22 mouse cellular contexts compared by ENCODE assay signal in the genomic region with DNA sequence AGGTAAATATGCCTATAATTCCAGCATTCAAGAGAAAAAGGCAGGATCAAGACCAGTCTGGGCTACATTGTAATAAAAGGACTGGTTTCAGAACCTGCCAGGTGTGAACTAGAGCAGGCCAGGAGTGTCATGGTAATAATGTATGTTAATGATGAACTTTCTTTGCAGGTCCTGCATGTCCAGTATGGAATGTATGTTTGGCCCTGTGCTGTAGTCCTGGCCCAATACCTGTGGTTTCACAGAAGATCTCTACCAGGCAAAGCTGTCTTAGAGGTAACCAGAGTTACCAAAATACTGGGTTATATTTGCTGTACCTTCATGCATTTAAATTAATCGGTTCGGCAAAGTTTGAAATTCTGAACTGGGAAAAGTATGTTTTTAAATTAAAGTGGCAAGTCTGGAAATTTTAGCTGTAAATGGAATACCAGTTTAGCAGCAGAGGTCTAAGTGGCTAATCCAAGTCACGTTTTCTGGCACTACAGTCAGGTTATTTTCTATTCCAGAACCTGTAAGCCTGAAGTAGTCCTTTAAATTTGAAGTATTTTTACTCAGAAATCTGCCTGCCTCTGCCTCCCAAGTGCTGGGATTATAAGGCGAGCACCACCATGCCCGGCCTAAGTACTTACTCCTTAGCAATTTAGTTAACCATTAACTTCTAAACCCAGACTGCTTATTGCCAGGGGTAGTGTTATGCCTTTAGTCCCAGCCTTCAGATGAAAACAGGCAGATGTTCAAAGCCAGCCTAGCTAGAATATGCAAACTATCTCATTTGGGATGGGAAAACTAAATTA. TPM values are rescaled to one million over a fixed set of nuclear protein-coding genes. Genes with fewer than 3 reads are reported as not detected.
A peak's percentile ranks its signal among the peaks of the same experiment; 100 is the strongest.
DNase-seq lines count a peak whose midpoint lies in the region; ATAC-seq and TF ChIP-seq lines count a peak whose summit lies in the region.
"Had no signal": no experiment of that assay in that cellular context is flagged by ENCODE, and none has a peak within 500 bp of the region (broad histone marks: within the 10 kb centered on the region; RNA-seq: fewer than 3 reads in every experiment).

No protein-coding gene starts in this region.

- no peak overlapping the region for H3K27ac ChIP-seq in kidney, adult 2 months (ENCODE audit: insufficient read depth, low read depth, low read length)
- H3K27ac ChIP-seq in midbrain, embryonic 11.5 days (ENCODE audit: low read depth, low read length): no peak overlapping the region
- H3K27ac ChIP-seq in midbrain, embryonic 15.5 days: no peak overlapping the region
- peak overlapping the region; percentile 64 for H3K27ac ChIP-seq in liver, embryonic 12.5 days
- H3K27ac ChIP-seq: forebrain, embryonic 13.5 days; heart, embryonic 10.5 days; hindbrain, embryonic 13.5 days; limb, embryonic 15.5 days; neural tube, embryonic 15.5 days had no signal

- H3K4me3 ChIP-seq in kidney, adult 2 months (ENCODE audit: insufficient read depth, low read depth, low read length): no peak overlapping the region
- H3K4me3 ChIP-seq in midbrain, embryonic 11.5 days (ENCODE audit: low read depth, low read length): no peak overlapping the region
- H3K4me3 ChIP-seq in midbrain, embryonic 15.5 days: no peak overlapping the region
- no peak overlapping the region; the same call in 1 of the 2 replicates for H3K4me3 ChIP-seq in liver, embryonic 12.5 days
- H3K4me3 ChIP-seq: erythroblast, embryonic 14.5 days; forebrain, embryonic 13.5 days; heart, embryonic 10.5 days; hindbrain, embryonic 13.5 days; limb, embryonic 15.5 days; neural tube, embryonic 15.5 days had no signal

- no peaks in the 10 kb centered on the region for H3K27me3 ChIP-seq in kidney, adult 2 months (replicated peaks; ENCODE audit: control insufficient read depth, insufficient read depth, low read length)
- no peaks in the 10 kb centered on the region for H3K27me3 ChIP-seq in midbrain, embryonic 11.5 days (ENCODE audit: control insufficient read depth, insufficient read depth, low read length)
- H3K27me3 ChIP-seq in midbrain, embryonic 15.5 days (replicated peaks): no peaks in the 10 kb centered on the region
- no peaks in the 10 kb centered on the region for H3K27me3 ChIP-seq in liver, embryonic 12.5 days (replicated peaks)
- H3K27me3 ChIP-seq: forebrain, embryonic 13.5 days; hindbrain, embryonic 13.5 days; limb, embryonic 15.5 days; neural tube, embryonic 15.5 days had no signal

- peaks cover 22% of the 10 kb centered on the region for H3K36me3 ChIP-seq in kidney, adult 2 months (ENCODE audit: control insufficient read depth, insufficient read depth, low read length)
- peaks cover 9% of the 10 kb centered on the region; the same call in 1 of the 2 replicates for H3K36me3 ChIP-seq in midbrain, embryonic 11.5 days (ENCODE audit: control insufficient read depth, insufficient read depth, low read length)
- H3K36me3 ChIP-seq in midbrain, embryonic 15.5 days (replicated peaks): peaks cover 18% of the 10 kb centered on the region; the same call in 1 of the 2 replicates
- H3K36me3 ChIP-seq in liver, embryonic 12.5 days: peaks cover 64% of the 10 kb centered on the region

- no peak overlapping the region for H3K9ac ChIP-seq in midbrain, embryonic 11.5 days (ENCODE audit: low read length)
- H3K9ac ChIP-seq in midbrain, embryonic 15.5 days: no peak overlapping the region
- H3K9ac ChIP-seq in liver, embryonic 12.5 days: no peak overlapping the region
- H3K9ac ChIP-seq: forebrain, embryonic 13.5 days; hindbrain, embryonic 13.5 days; limb, embryonic 15.5 days; neural tube, embryonic 15.5 days had no signal

- TF ChIP-seq CTCF in kidney, adult 2 months (conservative IDR thresholded peaks at IDR 0.05; ENCODE audit: insufficient read depth, insufficient read length, low read depth, low read length): no peak

- no peak for TF ChIP-seq POLR2A in kidney, adult 2 months (IDR thresholded peaks at IDR 0.05; ENCODE audit: low read depth, low read length)

- WGBS in kidney, adult 2 months: 61% methylated on average over 5 of the region's 5 CpGs
- 84% methylated on average over 5 of the region's 5 CpGs for WGBS in midbrain, embryonic 11.5 days
- 83% methylated on average over 5 of the region's 5 CpGs for WGBS in midbrain, embryonic 15.5 days
- 67% methylated on average over 5 of the region's 5 CpGs for WGBS in liver, embryonic 12.5 days (ENCODE audit: insufficient replicate concordance)

- DNase-seq in kidney, adult 2 months: peak; percentile 48
- no peak for DNase-seq in kidney, postnatal 36 days
- DNase-seq in midbrain, embryonic 11.5 days (ENCODE audit: low spot score, missing footprints): peak; percentile 85
- no peak for DNase-seq in heart, adult 8-10 months (ENCODE audit: low spot score)
- DNase-seq in thymus, postnatal 0 days (ENCODE audit: low spot score): no peak
- DNase-seq: adrenal gland, postnatal 25 days; cerebellum, adult 18-20 months; cerebellum, postnatal 36 days; gastrocnemius, postnatal 36 days; heart, postnatal 14 days; midbrain, embryonic 14.5 days; thymus, postnatal 25 days had no signal

- no peak overlapping the region for H3K4me2 ChIP-seq in midbrain, embryonic 11.5 days
- H3K4me2 ChIP-seq in midbrain, embryonic 15.5 days: no peak overlapping the region
- peak overlapping the region; percentile 12 for H3K4me2 ChIP-seq in liver, embryonic 12.5 days
- H3K4me2 ChIP-seq: hindbrain, embryonic 13.5 days; limb, embryonic 15.5 days; neural tube, embryonic 15.5 days had no signal

- no peak for ATAC-seq in midbrain, embryonic 11.5 days (ENCODE audit: low FRiP score)
- ATAC-seq in midbrain, embryonic 15.5 days (replicated peaks): no peak
- ATAC-seq in liver, embryonic 12.5 days: no peak
- ATAC-seq: forebrain, embryonic 13.5 days; inflammation-experienced regulatory T-cells, adult 6 months; lung, postnatal 0 days had no signal

- H3K9me3 ChIP-seq in midbrain, embryonic 11.5 days (ENCODE audit: control insufficient read depth, low read length): no peaks in the 10 kb centered on the region
- H3K9me3 ChIP-seq in midbrain, embryonic 15.5 days: no peaks in the 10 kb centered on the region
- H3K9me3 ChIP-seq in liver, embryonic 12.5 days (replicated peaks): no peaks in the 10 kb centered on the region
- H3K9me3 ChIP-seq: forebrain, embryonic 13.5 days; heart, embryonic 10.5 days; hindbrain, embryonic 13.5 days; limb, embryonic 15.5 days; neural tube, embryonic 15.5 days had no signal

- H3K4me1 ChIP-seq in kidney, adult 2 months (ENCODE audit: control insufficient read depth, insufficient read depth, low read length): peaks cover 8% of the 10 kb centered on the region; the same call in 1 of the 2 replicates
- H3K4me1 ChIP-seq in midbrain, embryonic 11.5 days (ENCODE audit: control insufficient read depth, insufficient read depth, low read length): peaks cover 21% of the 10 kb centered on the region
- H3K4me1 ChIP-seq in midbrain, embryonic 15.5 days: peaks cover 42% of the 10 kb centered on the region
- H3K4me1 ChIP-seq in liver, embryonic 12.5 days: peaks cover 62% of the 10 kb centered on the region

RNA-seq across cellular contexts. Expression of gene Mfsd11, which starts 4.0 kb away (rescaled TPM):
- polyA plus RNA-seq in kidney, adult 2 months (2012; rRNA removed): 44.9 and 48.5 TPM in 2 replicates
- polyA plus RNA-seq in midbrain, embryonic 11.5 days (2014; fragmentation: Nextera tagmentation; extraction: Ambion mirVana): 28.6 and 30.3 TPM in 2 replicates
- polyA plus RNA-seq in midbrain, embryonic 15.5 days (2015; fragmentation: Nextera tagmentation; extraction: Ambion mirVana): 51.5 and 51.8 TPM in 2 replicates
- polyA plus RNA-seq in liver, embryonic 12.5 days (2016; fragmentation: Nextera tagmentation; extraction: Ambion mirVana): 13.6 and 15.0 TPM in 2 replicates
- 10 to 100 TPM; 27.3 to 33.6 (median 29.7) TPM for total RNA-seq in heart, adult 8-10 months (2022)
- 32.6 and 35.3 TPM in 2 replicates for polyA plus RNA-seq in thymus, postnatal 0 days (2015; fragmentation: Nextera tagmentation; extraction: Ambion mirVana)

RNA-seq across cellular contexts. Expression of gene Srsf2, which starts 4.6 kb away (rescaled TPM):
- polyA plus RNA-seq in kidney, adult 2 months (2012; rRNA removed): 214 and 336 TPM in 2 replicates
- 974 and 988 TPM in 2 replicates for polyA plus RNA-seq in midbrain, embryonic 11.5 days (2014; fragmentation: Nextera tagmentation; extraction: Ambion mirVana)
- polyA plus RNA-seq in midbrain, embryonic 15.5 days (2015; fragmentation: Nextera tagmentation; extraction: Ambion mirVana): 535 and 551 TPM in 2 replicates
- polyA plus RNA-seq in liver, embryonic 12.5 days (2016; fragmentation: Nextera tagmentation; extraction: Ambion mirVana): 801 and 808 TPM in 2 replicates
- total RNA-seq in heart, adult 8-10 months (2022): 100 to 1,000 TPM in 2 of 4 experiments, 10 to 100 TPM in 2; 85.5 to 126 (median 103) TPM
- 853 and 857 TPM in 2 replicates for polyA plus RNA-seq in thymus, postnatal 0 days (2015; fragmentation: Nextera tagmentation; extraction: Ambion mirVana)

RNA-seq across cellular contexts. Expression of gene Jmjd6, which starts 5.0 kb away (rescaled TPM):
- polyA plus RNA-seq in kidney, adult 2 months (2012; rRNA removed): 19.6 and 20.9 TPM in 2 replicates
- polyA plus RNA-seq in midbrain, embryonic 11.5 days (2014; fragmentation: Nextera tagmentation; extraction: Ambion mirVana): 86.9 and 89.9 TPM in 2 replicates
- polyA plus RNA-seq in midbrain, embryonic 15.5 days (2015; fragmentation: Nextera tagmentation; extraction: Ambion mirVana): 73.8 and 75.1 TPM in 2 replicates
- polyA plus RNA-seq in liver, embryonic 12.5 days (2016; fragmentation: Nextera tagmentation; extraction: Ambion mirVana): 58.2 and 61.6 TPM in 2 replicates
- 10 to 100 TPM; 28.5 to 39.4 (median 35.9) TPM for total RNA-seq in heart, adult 8-10 months (2022)
- 58.6 and 62.2 TPM in 2 replicates for polyA plus RNA-seq in thymus, postnatal 0 days (2015; fragmentation: Nextera tagmentation; extraction: Ambion mirVana)

RNA-seq across cellular contexts. Expression of gene Mettl23, which starts 5.2 kb away (rescaled TPM):
- polyA plus RNA-seq in kidney, adult 2 months (2012; rRNA removed): 26.8 and 32.8 TPM in 2 replicates
- polyA plus RNA-seq in midbrain, embryonic 11.5 days (2014; fragmentation: Nextera tagmentation; extraction: Ambion mirVana): 72.5 and 76.2 TPM in 2 replicates
- polyA plus RNA-seq in midbrain, embryonic 15.5 days (2015; fragmentation: Nextera tagmentation; extraction: Ambion mirVana): 63.9 and 64.6 TPM in 2 replicates
- 47.6 and 49.5 TPM in 2 replicates for polyA plus RNA-seq in liver, embryonic 12.5 days (2016; fragmentation: Nextera tagmentation; extraction: Ambion mirVana)
- 10 to 100 TPM; 36.9 to 38.6 (median 38.1) TPM for total RNA-seq in heart, adult 8-10 months (2022)
- 139 and 143 TPM in 2 replicates for polyA plus RNA-seq in thymus, postnatal 0 days (2015; fragmentation: Nextera tagmentation; extraction: Ambion mirVana)

RNA-seq across cellular contexts. Expression of gene Mxra7, which starts 20.4 kb away (rescaled TPM):
- 11.3 TPM in 2 replicates for polyA plus RNA-seq in kidney, adult 2 months (2012; rRNA removed)
- 27.4 and 31.6 TPM in 2 replicates for polyA plus RNA-seq in midbrain, embryonic 11.5 days (2014; fragmentation: Nextera tagmentation; extraction: Ambion mirVana)
- 25.1 and 26.9 TPM in 2 replicates for polyA plus RNA-seq in midbrain, embryonic 15.5 days (2015; fragmentation: Nextera tagmentation; extraction: Ambion mirVana)
- polyA plus RNA-seq in liver, embryonic 12.5 days (2016; fragmentation: Nextera tagmentation; extraction: Ambion mirVana): 6.9 and 7.2 TPM in 2 replicates
- 10 to 100 TPM; 14.2 to 20.8 (median 18.2) TPM for total RNA-seq in heart, adult 8-10 months (2022)
- 4.8 and 5.0 TPM in 2 replicates for polyA plus RNA-seq in thymus, postnatal 0 days (2015; fragmentation: Nextera tagmentation; extraction: Ambion mirVana)
- polyA plus RNA-seq: inflammation-experienced regulatory T-cells, adult 6 months had no signal

Comparison
In these comparisons a context has a peak if more than half of its experiments do, and no peak if none do; other contexts are left out.
1. DNase-seq: peak in kidney, adult 2 months (single experiment) and midbrain, embryonic 11.5 days (single experiment); none in kidney, postnatal 36 days (0 of 2), heart, adult 8-10 months (single experiment) and thymus, postnatal 0 days (single experiment).